Mouse (Mus musculus): ENCODE results near the gene Plrg1. TPM values are rescaled to one million over a fixed set of nuclear protein-coding genes. Genes with fewer than 3 reads are reported as not detected.

Gene Plrg1
- 10 to 100 TPM; 29.0 to 32.2 TPM for total RNA-seq (2021)
- long read RNA-seq, experiment 1, transcript Plrg1-204 (15 exons, 1,851 nt) = major isoform, 31 of 33 reads
- long read RNA-seq, experiment 1, partial matches to known transcripts = 0 of 33 reads
- long read RNA-seq, experiment 1, other reads (novel, unspliced or antisense) = 2 of 33 reads
- long read RNA-seq, experiment 2, transcript Plrg1-204 (15 exons, 1,851 nt) = major isoform, 29 of 31 reads
- long read RNA-seq, experiment 2, partial matches to known transcripts = 1 of 31 reads
- long read RNA-seq, experiment 2, other reads (novel, unspliced or antisense) = 1 of 31 reads

GRCm38 (mm10) chr3:83055281-83056038 is at the start of gene Plrg1:
Gene Plrg1 (plus strand): TSS chr3:83055522.
- peak; percentile 100 for DNase-seq

- no peak for DNase-seq
These were observed 47.8 kb upstream of the Plrg1 start, which contains the start of gene Fgg for GRCm38 (mm10) chr3:83007557-83007956. Gene Fgg (plus strand): TSS chr3:83007724.

- no peak for DNase-seq
These were observed 45.0 kb upstream of the Plrg1 start for GRCm38 (mm10) chr3:83010291-83010690.

DNA sequence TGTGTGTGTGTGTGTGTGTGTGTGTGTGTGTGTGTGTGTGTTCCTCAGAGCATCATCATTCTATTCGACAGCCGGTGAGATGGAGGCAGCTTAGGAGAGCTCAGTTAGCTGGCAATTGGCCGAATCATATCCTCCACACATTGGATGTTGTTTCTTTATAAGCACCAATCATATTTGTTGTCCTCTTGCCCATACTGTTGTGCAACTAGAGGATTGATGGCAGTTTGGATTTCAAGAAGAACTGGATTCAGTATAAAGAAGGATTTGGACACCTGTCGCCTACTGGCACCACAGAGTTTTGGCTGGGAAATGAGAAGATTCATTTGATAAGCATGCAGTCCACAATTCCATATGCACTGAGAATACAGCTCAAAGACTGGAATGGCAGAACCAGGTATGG is 44.2 kb upstream of the Plrg1 start:
- no peak for DNase-seq

GRCm38 (mm10) chr3:83011565-83011964 is 43.8 kb upstream of the Plrg1 start:
- no peak for DNase-seq

DNA sequence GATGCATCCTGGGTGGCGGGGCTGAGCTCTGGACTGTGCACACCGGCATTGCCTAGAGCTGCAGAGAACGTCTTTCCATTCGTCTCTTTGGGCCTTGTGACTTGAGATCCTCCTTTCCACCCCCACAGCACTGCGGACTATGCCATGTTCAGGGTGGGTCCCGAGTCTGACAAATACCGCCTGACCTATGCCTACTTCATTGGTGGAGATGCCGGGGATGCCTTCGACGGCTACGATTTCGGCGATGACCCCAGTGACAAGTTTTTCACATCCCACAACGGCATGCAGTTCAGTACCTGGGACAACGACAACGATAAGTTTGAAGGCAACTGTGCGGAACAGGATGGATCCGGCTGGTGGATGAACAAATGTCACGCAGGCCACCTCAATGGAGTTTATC is 42.7 kb upstream of the Plrg1 start:
- no peak for DNase-seq

DNA sequence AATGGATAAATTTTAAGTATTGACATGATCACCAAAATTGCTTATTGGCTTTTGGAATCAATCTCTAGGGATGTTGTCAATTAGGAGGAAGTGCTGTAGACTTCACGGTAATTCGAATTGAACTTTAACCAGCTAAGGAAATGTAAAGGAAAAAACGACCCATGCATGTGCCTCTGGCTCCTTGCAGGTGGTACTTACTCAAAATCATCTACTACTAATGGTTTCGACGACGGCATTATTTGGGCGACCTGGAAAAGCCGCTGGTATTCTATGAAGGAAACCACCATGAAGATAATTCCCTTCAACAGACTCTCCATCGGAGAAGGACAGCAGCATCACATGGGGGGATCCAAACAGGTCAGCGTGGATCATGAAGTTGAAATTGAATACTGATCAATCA is 41.4 kb upstream of the Plrg1 start:
- no peak for DNase-seq

DNA sequence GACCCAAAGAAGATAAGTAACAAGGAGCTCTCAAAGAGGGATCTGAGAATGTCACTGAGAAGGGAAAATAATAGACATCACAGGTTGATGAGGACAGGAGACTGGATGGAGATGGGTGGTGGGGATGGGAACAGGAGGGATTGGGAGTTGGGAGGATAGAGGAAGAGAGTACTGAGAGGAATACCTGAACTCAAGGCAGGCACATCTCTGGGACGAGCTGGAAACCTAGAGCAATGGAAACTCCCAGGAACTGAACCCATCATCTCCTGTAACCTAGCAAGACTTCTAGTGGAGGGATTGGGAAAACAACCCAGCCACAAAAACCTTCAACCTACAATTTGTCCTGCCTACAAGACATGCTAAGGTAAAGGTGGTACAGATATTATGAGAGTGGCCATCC is 39.1 kb upstream of the Plrg1 start:
- DNase-seq = no peak

- DNase-seq = no peak
These were observed 34.9 kb upstream of the Plrg1 start for GRCm38 (mm10) chr3:83020387-83020786.

DNA sequence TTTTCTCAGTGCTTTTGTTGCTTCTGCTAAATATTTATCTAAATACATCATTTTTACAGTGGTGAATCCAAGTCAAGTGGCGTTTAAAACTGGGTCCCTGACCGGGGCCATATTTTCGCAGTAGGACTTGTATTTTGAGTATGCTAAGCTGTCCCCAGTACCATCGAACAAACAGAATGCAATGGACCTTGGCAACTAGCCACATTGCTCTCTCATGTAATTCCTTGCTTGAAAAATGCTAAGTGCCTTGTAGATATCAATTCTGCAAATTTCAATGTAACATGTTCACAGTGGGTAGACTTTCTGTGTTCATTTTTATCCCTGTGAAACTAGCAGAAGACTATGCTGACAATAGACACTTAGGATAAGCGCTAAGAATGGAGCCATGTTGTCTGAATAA is 34.1 kb upstream of the Plrg1 start:
- DNase-seq = no peak

DNA sequence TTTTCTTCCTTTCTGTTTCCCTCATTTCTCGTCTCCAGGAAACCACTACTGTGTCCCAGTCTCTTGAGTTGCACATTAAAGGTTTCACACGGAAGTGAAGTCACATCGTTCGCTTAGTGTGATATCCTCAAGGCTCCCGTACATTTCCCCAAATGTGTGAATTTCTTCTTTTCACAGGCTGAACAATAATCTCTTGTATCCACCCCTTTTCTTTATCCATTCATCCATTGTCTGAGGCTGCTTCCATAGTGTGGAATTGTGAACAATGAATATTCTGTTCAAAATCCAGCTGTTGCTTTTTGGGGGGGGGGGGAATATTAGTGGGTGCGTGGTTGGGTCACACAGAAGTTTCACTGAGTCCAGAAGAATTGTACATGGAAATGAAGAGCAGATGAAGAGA is 30.3 kb upstream of the Plrg1 start:
- no peak for DNase-seq

DNA sequence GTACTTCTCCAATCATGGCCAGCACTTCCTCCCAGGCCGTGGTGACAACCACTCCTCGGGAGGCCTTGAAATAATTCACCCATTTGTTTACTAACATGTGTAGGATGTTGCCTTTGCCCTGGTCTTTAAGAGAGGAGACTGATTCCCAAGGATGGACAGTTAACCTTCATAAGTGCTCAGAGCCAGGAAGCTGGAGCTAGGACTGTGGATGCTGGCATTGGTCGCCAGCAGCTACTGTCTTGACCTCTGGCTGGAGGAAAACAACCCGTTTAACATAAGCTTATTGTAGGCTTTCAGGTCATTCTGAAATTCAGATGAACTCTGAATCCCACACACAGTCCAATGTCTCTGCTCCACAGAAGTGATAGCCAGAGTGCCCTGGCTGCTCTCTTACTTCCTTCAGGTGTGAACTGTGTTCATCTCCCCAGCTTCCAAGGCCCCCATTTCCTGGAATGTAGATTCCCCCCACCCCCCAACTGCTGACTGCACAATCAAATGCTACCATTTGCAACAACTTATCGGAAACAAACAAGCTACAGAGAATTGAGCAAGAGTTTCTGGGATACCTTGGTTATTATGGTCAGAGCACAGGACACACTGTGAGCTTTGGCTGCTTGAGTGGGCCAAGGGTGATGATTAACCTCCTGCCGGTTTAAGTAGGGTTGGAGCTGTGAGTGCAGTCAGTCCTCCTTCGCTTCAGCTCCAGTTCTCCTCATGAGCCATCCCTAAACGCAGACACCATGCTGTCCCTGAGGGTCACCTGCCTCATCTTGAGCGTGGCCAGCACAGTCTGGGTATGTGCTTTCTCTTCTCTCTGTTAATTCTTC is 29.6 kb upstream of the Plrg1 start, which contains the start of gene Fga:
Gene Fga (plus strand): TSS at position 602 of the 827 bp plus-strand sequence.
- no peak for DNase-seq

- no peak for DNase-seq
These were observed 27.6 kb upstream of the Plrg1 start for GRCm38 (mm10) chr3:83027546-83028251.

- no peak for DNase-seq
These were observed 25.0 kb upstream of the Plrg1 start for GRCm38 (mm10) chr3:83030331-83030730.

- no peak for DNase-seq
These were observed 22.5 kb upstream of the Plrg1 start for GRCm38 (mm10) chr3:83032746-83033308.

- DNase-seq = no peak
These were observed 21.5 kb upstream of the Plrg1 start for GRCm38 (mm10) chr3:83033801-83034200.

DNA sequence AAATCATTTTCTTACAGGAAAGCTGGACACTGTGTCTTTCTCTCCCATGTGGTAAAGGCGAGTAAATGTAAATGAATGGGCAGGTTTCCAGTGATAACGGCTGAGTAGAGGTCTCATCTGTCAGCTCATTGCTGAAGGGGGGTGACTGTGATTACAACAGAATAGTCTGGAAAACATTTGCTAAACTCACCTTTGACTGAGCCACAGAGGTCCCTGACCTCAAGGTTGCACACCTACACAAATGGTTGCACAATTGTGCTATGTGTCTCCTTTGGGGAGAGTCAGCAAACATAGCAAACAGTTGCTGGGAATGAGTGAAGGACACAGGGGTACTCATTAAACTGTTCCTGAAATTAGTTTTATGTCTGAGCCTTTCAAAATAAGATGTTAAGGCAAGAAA is 16.5 kb upstream of the Plrg1 start:
- DNase-seq = no peak

DNA sequence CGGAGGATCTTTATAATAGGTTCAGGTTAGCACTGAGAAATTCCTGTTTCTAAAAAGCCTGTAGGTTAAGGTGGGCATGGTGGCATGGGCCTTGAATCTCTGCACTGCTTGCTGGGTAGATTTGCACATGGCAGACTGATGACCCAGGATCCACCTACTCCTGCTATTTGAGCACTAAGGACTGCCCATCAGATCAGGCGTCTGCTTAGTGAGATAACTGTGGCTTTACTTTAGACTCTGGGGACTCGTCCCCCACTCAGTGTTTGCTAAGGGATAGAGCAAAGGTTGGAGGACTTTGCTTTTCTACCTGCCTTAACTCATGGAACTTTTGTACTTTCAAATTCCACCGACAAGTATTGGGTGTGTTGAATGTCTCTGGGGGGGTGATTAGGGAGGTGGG is 15.7 kb upstream of the Plrg1 start:
- DNase-seq = no peak

- DNase-seq = no peak
These were observed 12.9 kb upstream of the Plrg1 start for GRCm38 (mm10) chr3:83042451-83042850.

GRCm38 (mm10) chr3:83046649-83047048 is 8.7 kb upstream of the Plrg1 start:
- DNase-seq = no peak

GRCm38 (mm10) chr3:83049680-83050079 is 5.6 kb upstream of the Plrg1 start, which contains the start of gene Fgb:
Gene Fgb (minus strand): TSS chr3:83049863.
- no peak for DNase-seq

- DNase-seq = no peak
These were observed 4.7 kb upstream of the Plrg1 start for GRCm38 (mm10) chr3:83050661-83051060.
